Mouse (Mus musculus): Measurements from ENCODE around the gene Cotl1.

DNA sequence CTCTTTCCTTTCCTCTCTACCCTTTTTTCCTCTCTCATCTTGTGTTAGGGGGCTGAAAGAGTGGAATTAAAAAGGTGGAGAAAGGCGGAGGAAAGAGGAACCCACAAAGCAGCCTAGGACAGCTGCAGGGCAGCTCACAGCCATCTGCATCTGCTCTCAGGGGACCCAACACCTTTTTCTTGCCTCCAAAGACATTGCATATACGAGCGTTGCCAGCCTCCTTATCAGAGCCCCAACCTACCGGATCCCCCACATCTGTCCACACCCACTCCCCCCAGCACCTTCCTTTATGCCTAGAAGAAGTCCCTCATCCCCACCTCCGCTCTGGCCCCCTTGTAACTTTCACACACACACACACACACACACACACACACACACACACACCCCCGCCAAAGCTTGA lies 56.8 kb downstream of the Cotl1 start:
- TF ChIP-seq CTCF (IDR thresholded peaks at IDR 0.05) (no peak), EP300 (IDR thresholded peaks at IDR 0.05) (no peak)
